ENCODE assay signal across 11 mouse cellular contexts in the genomic region with DNA sequence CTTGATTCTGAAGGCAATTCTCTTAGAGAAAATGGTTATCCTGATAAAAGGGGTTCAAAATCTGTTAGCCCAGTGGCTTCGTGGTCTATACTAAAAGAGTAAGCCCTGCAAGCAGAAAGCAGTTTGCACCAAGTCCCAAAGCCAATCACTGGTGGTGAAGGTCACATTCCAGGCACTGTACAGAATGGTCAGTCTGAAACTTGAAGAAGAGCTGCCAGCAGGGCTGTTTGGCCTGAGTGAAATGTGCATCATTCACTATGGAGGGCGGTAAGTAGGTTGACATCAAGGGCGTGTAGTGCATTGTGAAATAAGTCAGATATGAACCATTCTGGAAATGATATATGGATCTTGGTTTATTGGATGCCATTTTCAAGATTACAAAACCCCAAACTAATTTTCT.
"Had no signal": no experiment of that assay in that cellular context is flagged by ENCODE, and none has a peak within 500 bp of the region (broad histone marks: within the 10 kb centered on the region; RNA-seq: fewer than 3 reads in every experiment).

No protein-coding gene starts in this region.

- DNase-seq: liver, postnatal 0 days; lung, adult 2 months; lung, postnatal 14 days; lung, postnatal 36 days; retina, postnatal 1 day; right cerebral cortex, adult 18-20 months; right cerebral cortex, postnatal 25 days; right cerebral cortex, postnatal 4 days; thymus, adult 2 months; thymus, postnatal 25 days; thymus, postnatal 4 days had no signal
